Mouse (Mus musculus) cortical plate, adult 2 months (tissue): ENCODE data around the gene Cxcl10. TPM values are rescaled to one million over a fixed set of nuclear protein-coding genes. Genes with fewer than 3 reads are reported as not detected.

ENCODE experiments used
- H3K27ac ChIP-seq: fragments of 200-500 bp; 2 replicates; pipeline ENCODE4 v1.5.1; 2012; ENCODE audit warnings: low read length, control low read depth, inconsistent platforms; ENCODE audit not compliant: insufficient read depth
- H3K4me1 ChIP-seq: fragments of 200-500 bp; 2 replicates; pipeline ENCODE4 v1.6.1; 2011; ENCODE audit warnings: low read length; ENCODE audit not compliant: control insufficient read depth, insufficient read depth
- H3K4me3 ChIP-seq: fragments of 200-500 bp; 2 replicates; pipeline ENCODE4 v1.5.1; 2011; ENCODE audit warnings: mild to moderate bottlenecking, low read length, control low read depth; ENCODE audit not compliant: insufficient read depth
- CTCF ChIP-seq: fragments of 200-500 bp; IDR thresholded peaks from 2 replicates; pipeline ENCODE4 v1.5.1; 2011; ENCODE audit warnings: mild to moderate bottlenecking, control low read depth, low read length; ENCODE audit not compliant: insufficient read depth; ENCODE audit errors: extremely low read depth
- POLR2A ChIP-seq: fragments of 200-500 bp; IDR thresholded peaks from 2 replicates; pipeline ENCODE4 v1.6.1; 2011; ENCODE audit warnings: mild to moderate bottlenecking, low read length, control low read depth; ENCODE audit not compliant: insufficient read depth; ENCODE audit errors: extremely low read depth
- polyA plus RNA-seq: library from polyadenylated mRNA; depleted of rRNA; stranded (reverse); fragments of >200 nt; gene quantifications from 2 replicates; pipeline ENCODE4 v1.2.3, GENCODE M21; 2012

The Cxcl10 gene
- polyA plus RNA-seq, 1 experiment = 1.1 TPM

- no peaks in the 10 kb centered on the region for H3K4me1 ChIP-seq
- H3K4me3 ChIP-seq = no peak overlapping the region
- no peak overlapping the region for H3K27ac ChIP-seq
- TF ChIP-seq POLR2A = no peak
- TF ChIP-seq CTCF = no peak
Observed at GRCm38 (mm10) chr5:92322612-92323011, 26.1 kb downstream of the Cxcl10 start.

- Histone ChIP-seq H3K4me1 (no peaks in the 10 kb centered on the region), H3K4me3 (no peak overlapping the region), H3K27ac (no peak overlapping the region)
- TF ChIP-seq CTCF (no peak), POLR2A (no peak)
Observed at GRCm38 (mm10) chr5:92321631-92322400, 26.9 kb downstream of the Cxcl10 start.

DNA sequence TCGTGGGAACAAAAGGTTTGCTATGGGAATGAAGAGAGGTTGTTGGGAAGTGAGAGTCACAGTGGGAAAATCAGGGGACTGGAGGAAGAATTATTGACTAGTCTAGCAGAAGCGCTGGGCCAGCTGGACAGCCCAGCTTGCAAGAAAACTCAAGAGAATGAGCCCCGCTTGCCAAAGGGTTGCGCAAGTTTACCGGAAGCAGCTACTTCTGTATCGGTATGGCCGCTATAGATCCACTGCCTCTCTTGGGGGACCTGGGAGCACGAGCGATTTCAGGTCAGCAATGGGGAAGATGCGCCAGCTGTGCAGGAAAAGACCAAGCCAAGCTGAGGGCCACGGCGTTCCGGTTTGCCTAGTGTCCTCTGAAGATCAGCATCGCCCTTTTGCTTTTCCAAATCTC, 30.1 kb downstream of the Cxcl10 start:
- Histone ChIP-seq H3K4me1 (no peaks in the 10 kb centered on the region), H3K27ac (no peak overlapping the region), H3K4me3 (no peak overlapping the region)
- TF ChIP-seq CTCF = no peak
- no peak for TF ChIP-seq POLR2A

- TF ChIP-seq POLR2A (no peak), CTCF (no peak)
- no peaks in the 10 kb centered on the region for H3K4me1 ChIP-seq
- H3K4me3 ChIP-seq = no peak overlapping the region
Observed at GRCm38 (mm10) chr5:92318119-92318518, 30.6 kb downstream of the Cxcl10 start.

GRCm38 (mm10) chr5:92313776-92314175, 34.9 kb downstream of the Cxcl10 start:
- Histone ChIP-seq H3K4me3 (no peak overlapping the region), H3K4me1 (peaks cover 1% of the 10 kb centered on the region; the same call in 1 of the 2 replicates)
- no peak for TF ChIP-seq CTCF
- no peak for TF ChIP-seq POLR2A

More at GRCm38 (mm10) chr5:92318119-92318518, 30.6 kb downstream of the Cxcl10 start:
- no peak overlapping the region for H3K27ac ChIP-seq

GRCm38 (mm10) chr5:92312046-92312715, 36.5 kb downstream of the Cxcl10 start:
- TF ChIP-seq CTCF (peak; percentile 52; the same call in 1 of the 2 replicates), POLR2A (no peak)
- peaks cover 4% of the 10 kb centered on the region; the same call in 1 of the 2 replicates for H3K4me1 ChIP-seq
- H3K4me3 ChIP-seq = no peak overlapping the region
- no peak overlapping the region for H3K27ac ChIP-seq

More at GRCm38 (mm10) chr5:92313776-92314175, 34.9 kb downstream of the Cxcl10 start:
- H3K27ac ChIP-seq = no peak overlapping the region

GRCm38 (mm10) chr5:92309681-92310511, 38.8 kb downstream of the Cxcl10 start, which contains the start of gene Sdad1:
Gene Sdad1 (minus strand): TSS chr5:92310479.
- TF ChIP-seq POLR2A = peak; percentile 40; the same call in 1 of the 2 replicates
- TF ChIP-seq CTCF = peak; percentile 44
- no peak within 1 kb of the TSS for H3K27ac ChIP-seq

DNA sequence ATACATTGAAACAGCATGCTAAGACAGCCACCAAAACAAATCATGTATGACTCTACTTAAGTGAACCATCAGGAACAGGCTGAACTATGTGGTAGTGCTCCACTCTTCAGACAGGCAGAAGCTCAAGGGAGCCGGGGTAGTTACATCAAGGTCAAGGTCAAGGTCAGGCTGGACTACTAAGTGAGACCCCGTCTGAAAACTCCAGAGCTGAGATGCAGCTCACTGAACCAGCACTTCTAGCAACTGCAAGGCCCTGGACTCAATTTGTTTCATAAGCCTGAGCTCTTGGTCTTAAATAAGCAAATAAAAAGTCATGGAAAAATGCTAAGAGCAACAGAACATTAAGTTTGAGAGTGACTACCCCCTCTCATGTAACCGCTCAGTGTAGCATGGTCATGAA, 44.4 kb downstream of the Cxcl10 start:
- H3K4me3 ChIP-seq = no peak overlapping the region
- H3K4me1 ChIP-seq = peaks cover 4% of the 10 kb centered on the region
- TF ChIP-seq POLR2A (no peak), CTCF (no peak)
- no peak overlapping the region for H3K27ac ChIP-seq

More at GRCm38 (mm10) chr5:92309681-92310511, 38.8 kb downstream of the Cxcl10 start, which contains the start of gene Sdad1:
- H3K4me1 ChIP-seq = peaks cover 4% of the 10 kb centered on the region
- peak within 1 kb of the TSS; percentile 78 for H3K4me3 ChIP-seq
